ENCODE assay signal across 8 mouse cellular contexts in genomic region chr3:84745537-84746189, GRCm38 (mm10).
DNase-seq lines count a peak whose midpoint lies in the region; ATAC-seq and TF ChIP-seq lines count a peak whose summit lies in the region.

No protein-coding gene starts in this region.

- TF ChIP-seq CTCF in brain, embryonic 14.5 days (IDR thresholded peaks at IDR 0.05; ENCODE audit: borderline replicate concordance, extremely low read depth, insufficient read depth, insufficient read length): no peak
- peak; percentile 50 for TF ChIP-seq CTCF in layer of hippocampus, adult 2 months (conservative IDR thresholded peaks at IDR 0.05)

- TF ChIP-seq POLR2A in brain, embryonic 14.5 days (IDR thresholded peaks at IDR 0.05; ENCODE audit: borderline replicate concordance, extremely low read depth, insufficient read depth, insufficient read length, poor library complexity, severe bottlenecking): no peak

- no peak for ATAC-seq in erythroblast, adult 5-6 weeks (replicated peaks; ENCODE audit: low FRiP score, poor library complexity, severe bottlenecking)

- H3K4me3 ChIP-seq in layer of hippocampus, adult 2 months: peak overlapping the region; percentile 44

- H3K27ac ChIP-seq in layer of hippocampus, adult 2 months: no peak overlapping the region

- peak; percentile 26 for DNase-seq in embryo, embryonic 11 days
- no peak for DNase-seq in embryo, embryonic 10.5 days (ENCODE audit: low spot score)
- peak; percentile 95 for DNase-seq in brain, embryonic 14.5 days (ENCODE audit: low read depth)
- peak; percentile 28 to 42 for DNase-seq in heart, adult 9 months (ENCODE audit: low spot score in 2 of 2)
- peak; percentile 61 to 80 for DNase-seq in layer of hippocampus, adult 2 months (ENCODE audit: low spot score in 2 of 2)
- DNase-seq in lung, postnatal 10 days: peak; percentile 85
- DNase-seq in telencephalon, adult 2 months (ENCODE audit: low read depth, low spot score): peak; percentile 77
